Mouse (Mus musculus) liver, embryonic 14.5 days (tissue): ENCODE measurements at regions not wholly inside any gene's neighbourhood (a gene's known extent, or its start where the extent isn't known, plus 50 kb on each side); places are given as distances from the start of the nearest gene placed in this dataset.
"Not testable (repeated sequence)": the region's sequence is repeated elsewhere in the genome, so short reads cannot be mapped to it uniquely, and the experiment has no call there.

Source experiments
- CTCF ChIP-seq: IDR thresholded peaks from 2 replicates; pipeline ENCODE4 v1.5.1; 2016; ENCODE audit warnings: antibody characterized with exemption, low read depth, control low read depth
- EP300 ChIP-seq: IDR thresholded peaks from 2 replicates; pipeline ENCODE4 v1.6.1; 2016; ENCODE audit warnings: antibody characterized with exemption, low read depth

GRCm38 (mm10) chr14:52863841-52864240 is 368.3 kb upstream of the Olfr1507 start:
- TF ChIP-seq CTCF, EP300: not testable (repeated sequence)
